Mouse (Mus musculus) left cerebral cortex, adult 2 months (tissue): Measurements from ENCODE around the gene Neurod2. TPM values are rescaled to one million over a fixed set of nuclear protein-coding genes. Genes with fewer than 3 reads are reported as not detected.

ENCODE experiments used
- DNase-seq, 2 experiments: peaks; one replicate each; pipeline ENCODE4 v3.0.0; 2021 to 2022; ENCODE audit warnings: low spot score in 2 of 2, mixed read lengths in 1 of 2; ENCODE audit errors: extremely low spot score in 1 of 2
- H3K27ac ChIP-seq: fragments of 200-600 bp; 2 replicates; pipeline ENCODE4 v1.8.1; 2022
- H3K4me3 ChIP-seq: fragments of 200-600 bp; 2 replicates; pipeline ENCODE4 v1.8.1; 2022
- CTCF ChIP-seq: fragments of 200-600 bp; IDR thresholded peaks from 2 replicates; pipeline ENCODE4 v1.8.1; 2022; ENCODE audit warnings: antibody characterized with exemption, mild to moderate bottlenecking, moderate library complexity
- intact Hi-C: fragments of 180-260 bp; cut with DNase I; formaldehyde crosslinking; loops from one replicate; pipeline ENCODE4 v1.15.1; 2025
- total RNA-seq, 2 experiments: library from RNA; stranded (reverse); gene quantifications; 2 replicates each; pipeline ENCODE4 v1.2.3; 2021

The Neurod2 gene
- total RNA-seq, 2 experiments from 2014 or later, result 70.2 to 76.3 TPM

GRCm38 (mm10) chr11:98328371-98329069 lies 928 bp downstream of the Neurod2 start:
- Histone ChIP-seq H3K4me3 (peak overlapping the region; percentile 63), H3K27ac (peak overlapping the region; percentile 96)
- DNase-seq, result no peak
- intact Hi-C loops, result no loop called here
- no peak for TF ChIP-seq CTCF

- intact Hi-C loops, result no loop called here
- no peak for TF ChIP-seq CTCF
- peak overlapping the region; percentile 63 for H3K4me3 ChIP-seq
- peak overlapping the region; percentile 96 for H3K27ac ChIP-seq
- no peak for DNase-seq
Measured at GRCm38 (mm10) chr11:98328031-98328370, 1.4 kb downstream of the Neurod2 start.

GRCm38 (mm10) chr11:98327136-98328030 lies 2.1 kb downstream of the Neurod2 start:
- intact Hi-C loops, result no loop called here
- TF ChIP-seq CTCF, result no peak
- peak in 1 of 2 experiments; percentile 47 for DNase-seq
- H3K27ac ChIP-seq, result peak overlapping the region; percentile 96
- H3K4me3 ChIP-seq, result peak overlapping the region; percentile 63

GRCm38 (mm10) chr11:98326741-98327135 lies 2.7 kb downstream of the Neurod2 start:
- intact Hi-C loops, result no loop called here
- H3K4me3 ChIP-seq, result peak overlapping the region; percentile 63
- DNase-seq, result peak in 1 of 2 experiments; percentile 35
- H3K27ac ChIP-seq, result peak overlapping the region; percentile 96
- no peak for TF ChIP-seq CTCF

- Histone ChIP-seq H3K27ac (peak overlapping the region; percentile 47; the same call in 1 of the 2 replicates), H3K4me3 (peak overlapping the region; percentile 63)
- no peak for TF ChIP-seq CTCF
- no peak for DNase-seq
- intact Hi-C loops, result no loop called here
Measured at GRCm38 (mm10) chr11:98325821-98326218, 3.6 kb downstream of the Neurod2 start.

- H3K27ac ChIP-seq, result 0 out of 2 replicates have a peak overlapping the region, but pooled peaks have one; percentile 32
- no peak for TF ChIP-seq CTCF
Measured at GRCm38 (mm10) chr11:98325191-98325820, 4.1 kb downstream of the Neurod2 start.

GRCm38 (mm10) chr11:98323933-98324332 lies 5.5 kb downstream of the Neurod2 start:
- Histone ChIP-seq H3K4me3 (no peak overlapping the region), H3K27ac (peak overlapping the region; percentile 41)
- intact Hi-C loops, result no loop called here
- TF ChIP-seq CTCF, result no peak; the same call in 1 of the 2 replicates
- DNase-seq, result peak in 1 of 2 experiments; percentile 19

More at GRCm38 (mm10) chr11:98325191-98325820, 4.1 kb downstream of the Neurod2 start:
- intact Hi-C loops, result no loop called here
- H3K4me3 ChIP-seq, result peak overlapping the region; percentile 30
- peak in 1 of 2 experiments; percentile 24 for DNase-seq

GRCm38 (mm10) chr11:98323136-98323866 lies 6.1 kb downstream of the Neurod2 start:
- no peak for TF ChIP-seq CTCF
- H3K27ac ChIP-seq, result peak overlapping the region; percentile 41
- no peak overlapping the region for H3K4me3 ChIP-seq
- intact Hi-C loops, result no loop called here
- no peak for DNase-seq

- H3K27ac ChIP-seq, result no peak overlapping the region
Measured at GRCm38 (mm10) chr11:98322159-98322558, 7.3 kb downstream of the Neurod2 start.

GRCm38 (mm10) chr11:98321677-98322003 lies 7.8 kb downstream of the Neurod2 start:
- TF ChIP-seq CTCF, result no peak
- Histone ChIP-seq H3K4me3 (no peak overlapping the region; the same call in 1 of the 2 replicates), H3K27ac (peak overlapping the region; percentile 91)
- DNase-seq, result no peak
- intact Hi-C loops, result no loop called here

More at GRCm38 (mm10) chr11:98322159-98322558, 7.3 kb downstream of the Neurod2 start:
- DNase-seq, result no peak
- no peak overlapping the region for H3K4me3 ChIP-seq
- no peak for TF ChIP-seq CTCF
- intact Hi-C loops, result no loop called here
